Comparison of ENCODE assay signal across 8 mouse cellular contexts in genomic region chr1:125435369-125436135, GRCm38 (mm10). TPM values are rescaled to one million over a fixed set of nuclear protein-coding genes. Genes with fewer than 3 reads are reported as not detected.
DNase-seq lines count a peak whose midpoint lies in the region; ATAC-seq and TF ChIP-seq lines count a peak whose summit lies in the region.

Gene Actr3, minus strand, starts transcription at chr1:125435727.

- peaks cover 2% of the 10 kb centered on the region; the same call in 1 of the 2 replicates for H3K79me2 ChIP-seq in heart, adult 2 months (replicated peaks; ENCODE audit: control insufficient read depth, insufficient read depth, low read length)

- peak within 1 kb of the TSS; percentile 87 for H3K9ac ChIP-seq in embryonic facial prominence, embryonic 14.5 days (ENCODE audit: low read depth, low read length)
- H3K9ac ChIP-seq in heart, adult 2 months (ENCODE audit: low read depth, low read length) = peak within 1 kb of the TSS; percentile 89
- H3K9ac ChIP-seq in limb, embryonic 13.5 days = peak within 1 kb of the TSS; percentile 92
- peak within 1 kb of the TSS; percentile 97 for H3K9ac ChIP-seq in midbrain, embryonic 16.5 days (ENCODE audit: low read depth, low read length)

- H3K4me1 ChIP-seq in embryonic facial prominence, embryonic 14.5 days (ENCODE audit: control insufficient read depth, insufficient read depth, low read length) = peaks cover 27% of the 10 kb centered on the region
- H3K4me1 ChIP-seq in heart, adult 2 months (ENCODE audit: control insufficient read depth, insufficient read depth, low read length) = peaks cover 12% of the 10 kb centered on the region
- H3K4me1 ChIP-seq in limb, embryonic 13.5 days = peaks cover 21% of the 10 kb centered on the region
- peaks cover 30% of the 10 kb centered on the region for H3K4me1 ChIP-seq in midbrain, embryonic 16.5 days (ENCODE audit: control insufficient read depth, insufficient read depth, low read length)

- no peaks in the 10 kb centered on the region for H3K27me3 ChIP-seq in embryonic facial prominence, embryonic 14.5 days (replicated peaks; ENCODE audit: control insufficient read depth, insufficient read depth, low read length)
- H3K27me3 ChIP-seq in heart, adult 2 months (ENCODE audit: control insufficient read depth, insufficient read depth, low read length) = no peaks in the 10 kb centered on the region
- H3K27me3 ChIP-seq in limb, embryonic 13.5 days = no peaks in the 10 kb centered on the region
- H3K27me3 ChIP-seq in midbrain, embryonic 16.5 days (ENCODE audit: control insufficient read depth, insufficient read depth, low read depth, low read length) = no peaks in the 10 kb centered on the region

- TF ChIP-seq CTCF in heart, adult 2 months (IDR thresholded peaks at IDR 0.05) = no peak

- H3K4me2 ChIP-seq in embryonic facial prominence, embryonic 14.5 days (ENCODE audit: low read depth, low read length) = peak within 1 kb of the TSS; percentile 63
- peak within 1 kb of the TSS; percentile 70 for H3K4me2 ChIP-seq in limb, embryonic 13.5 days (replicated peaks)
- H3K4me2 ChIP-seq in midbrain, embryonic 16.5 days (ENCODE audit: low read length) = peak within 1 kb of the TSS; percentile 75

- peak; percentile 96 for ATAC-seq in embryonic facial prominence, embryonic 14.5 days (ENCODE audit: low read depth)
- peak; percentile 96 for ATAC-seq in limb, embryonic 13.5 days (ENCODE audit: low FRiP score, low read depth)
- ATAC-seq in midbrain, embryonic 16.5 days = peak; percentile 97

- peak; percentile 45 for TF ChIP-seq EP300 in heart, adult 2 months (IDR thresholded peaks at IDR 0.05; ENCODE audit: insufficient read depth, low read depth, low read length)

- under 1% methylated on average over 24 of the region's 59 CpGs for WGBS in embryonic facial prominence, embryonic 14.5 days
- under 1% methylated on average over 46 of the region's 59 CpGs for WGBS in heart, adult 2 months
- under 1% methylated on average over 49 of the region's 59 CpGs for WGBS in limb, embryonic 13.5 days
- under 1% methylated on average over 52 of the region's 59 CpGs for WGBS in midbrain, embryonic 16.5 days

- TF ChIP-seq POLR2A in heart, adult 2 months (IDR thresholded peaks at IDR 0.05; ENCODE audit: insufficient read depth, low read depth, low read length) = peak; percentile 93

- intact Hi-C loops in heart, adult 2 months (cut with DNase I) = loop anchor here (1.0 to 5.0 kb wide), 2 partner anchors 42 to 125 kb away; partner anchors contain the start of gene Slc35f5

- H3K4me3 ChIP-seq in embryonic facial prominence, embryonic 14.5 days (ENCODE audit: low read depth, low read length) = peak within 1 kb of the TSS; percentile 70
- peak within 1 kb of the TSS; percentile 90 for H3K4me3 ChIP-seq in heart, adult 2 months
- peak within 1 kb of the TSS; percentile 84 for H3K4me3 ChIP-seq in limb, embryonic 13.5 days
- peak within 1 kb of the TSS; percentile 88 for H3K4me3 ChIP-seq in midbrain, embryonic 16.5 days (ENCODE audit: low read depth, low read length)

- H3K9me3 ChIP-seq in embryonic facial prominence, embryonic 14.5 days (ENCODE audit: control insufficient read depth, low read length) = no peaks in the 10 kb centered on the region
- H3K9me3 ChIP-seq in limb, embryonic 13.5 days = no peaks in the 10 kb centered on the region
- H3K9me3 ChIP-seq in midbrain, embryonic 16.5 days (replicated peaks; ENCODE audit: control insufficient read depth, low read length, poor library complexity, severe bottlenecking) = no peaks in the 10 kb centered on the region

- H3K36me3 ChIP-seq in embryonic facial prominence, embryonic 14.5 days (ENCODE audit: control insufficient read depth, insufficient read depth, low read length) = no peaks in the 10 kb centered on the region
- H3K36me3 ChIP-seq in heart, adult 2 months (ENCODE audit: control insufficient read depth, insufficient read depth, low read length) = peaks cover 21% of the 10 kb centered on the region
- H3K36me3 ChIP-seq in limb, embryonic 13.5 days = no peaks in the 10 kb centered on the region
- no peaks in the 10 kb centered on the region for H3K36me3 ChIP-seq in midbrain, embryonic 16.5 days (ENCODE audit: control insufficient read depth, insufficient read depth, low read length)

- peak within 1 kb of the TSS; percentile 94 for H3K27ac ChIP-seq in embryonic facial prominence, embryonic 14.5 days (replicated peaks; ENCODE audit: low read depth, low read length)
- H3K27ac ChIP-seq in heart, adult 2 months = peak within 1 kb of the TSS; percentile 95
- H3K27ac ChIP-seq in limb, embryonic 13.5 days = peak within 1 kb of the TSS; percentile 96
- H3K27ac ChIP-seq in midbrain, embryonic 16.5 days (ENCODE audit: low read length) = peak within 1 kb of the TSS; percentile 97

- DNase-seq in 3T3-L1 (ENCODE audit: low read depth, low spot score) = peak; percentile 99
- peak; percentile 99 for DNase-seq in adrenal gland, postnatal 4 days (ENCODE audit: low spot score in 2 of 2)
- peak; percentile 99 for DNase-seq in embryonic facial prominence, embryonic 14.5 days (ENCODE audit: low spot score)
- DNase-seq in heart, adult 2 months = peak; percentile 100
- DNase-seq in kidney, adult 8-10 months = peak; percentile 99 to 100
- DNase-seq in spleen, postnatal 10 days (ENCODE audit: low spot score in 2 of 2) = peak; percentile 99

RNA-seq across cellular contexts. Expression of gene Actr3, which starts in this region (rescaled TPM):
- total RNA-seq in adrenal gland, postnatal 4 days (2021) = 100 to 1,000 TPM; 172 to 175 TPM
- 243 and 255 TPM in 2 replicates for polyA plus RNA-seq in embryonic facial prominence, embryonic 14.5 days (2014; fragmentation: Nextera tagmentation; extraction: Ambion mirVana)
- total RNA-seq in heart, adult 2 months (2021) = 100 to 1,000 TPM; 102 to 118 TPM
- polyA plus RNA-seq in heart, adult 2 months (2012; rRNA removed) = 33.8 and 69.1 TPM in 2 replicates
- 244 and 250 TPM in 2 replicates for polyA plus RNA-seq in limb, embryonic 13.5 days (2015; fragmentation: Nextera tagmentation; extraction: Ambion mirVana)
- 217 and 238 TPM in 2 replicates for polyA plus RNA-seq in midbrain, embryonic 16.5 days (2015; fragmentation: Nextera tagmentation; extraction: Ambion mirVana)

Comparison
In these comparisons a context has a peak if more than half of its experiments do, and no peak if none do; other contexts are left out.
1. Peak in every context shown above with its lines: DNase-seq, ATAC-seq, H3K4me3 ChIP-seq and H3K27ac ChIP-seq.